Mouse (Mus musculus) MEL (cell line): ENCODE results near the gene Rfx7.

Source experiments
- CTCF ChIP-seq, 3 experiments: IDR thresholded peaks in 2 of 3; conservative IDR thresholded peaks in 1 of 3; 2 replicates each; pipeline ENCODE4 v1.5.1; 2011 to 2012; ENCODE audit warnings: low read length in 3 of 3, low read depth in 2 of 3, mild to moderate bottlenecking in 2 of 3, improper control_type of control experiment in 1 of 3, inconsistent platforms in 1 of 3, mixed read lengths in 1 of 3, moderate library complexity in 1 of 3; ENCODE audit not compliant: control insufficient read depth in 1 of 3, insufficient read depth in 1 of 3, poor library complexity in 1 of 3, severe bottlenecking in 1 of 3
- ELF1 ChIP-seq: IDR thresholded peaks from 2 replicates; pipeline ENCODE4 v1.6.1; 2014; ENCODE audit warnings: low read depth, mild to moderate bottlenecking, inconsistent platforms, low read length, improper control_type of control experiment, moderate library complexity
- GATA1 ChIP-seq: IDR thresholded peaks from 2 replicates; pipeline ENCODE4 v1.6.1; 2011; ENCODE audit warnings: low read depth, low read length, improper control_type of control experiment
- MAX ChIP-seq: IDR thresholded peaks from 2 replicates; pipeline ENCODE4 v1.6.1; 2011; ENCODE audit warnings: low read length, improper control_type of control experiment
- MXI1 ChIP-seq: IDR thresholded peaks from 2 replicates; pipeline ENCODE4 v1.6.1; 2011; ENCODE audit warnings: mild to moderate bottlenecking, low read depth, low read length, improper control_type of control experiment
- SMC3 ChIP-seq: IDR thresholded peaks from 2 replicates; pipeline ENCODE4 v1.6.1; 2011; ENCODE audit warnings: low read depth, low read length, improper control_type of control experiment
- ZNF384 ChIP-seq: IDR thresholded peaks from 2 replicates; pipeline ENCODE4 v1.6.1; 2012; ENCODE audit warnings: low read depth, mild to moderate bottlenecking, inconsistent platforms, low read length, improper control_type of control experiment

GRCm38 (mm10) chr9:72493984-72494685 is 37.9 kb upstream of the Rfx7 start:
- TF ChIP-seq CTCF (IDR thresholded peaks at IDR 0.05 in 2 of 3, conservative IDR thresholded peaks at IDR 0.05 in 1 of 3; ENCODE audit: control insufficient read depth in 1 of 3, insufficient read depth in 1 of 3, low read depth in 2 of 3, low read length in 3 of 3, poor library complexity in 1 of 3, severe bottlenecking in 1 of 3), result no peak
- TF ChIP-seq ZNF384, result no peak
- no peak for TF ChIP-seq GATA1
- no peak for TF ChIP-seq MXI1
- TF ChIP-seq SMC3, result no peak
- TF ChIP-seq ELF1, result no peak
- no peak for TF ChIP-seq MAX
